Mouse (Mus musculus) heart, adult 2 months (tissue): ENCODE measurements at regions not wholly inside any gene's neighbourhood (a gene's known extent, or its start where the extent isn't known, plus 50 kb on each side); places are given as distances from the start of the nearest gene placed in this dataset.
A peak's percentile ranks its signal among the peaks of the same experiment; 100 is the strongest.

Experiments
- CTCF ChIP-seq: fragments of 200-600 bp; IDR thresholded peaks from 2 replicates; pipeline ENCODE4 v1.8.1; 2022; ENCODE audit warnings: antibody characterized with exemption, mild to moderate bottlenecking, moderate library complexity
- POLR2A ChIP-seq: fragments of 200-500 bp; IDR thresholded peaks from 2 replicates; pipeline ENCODE4 v1.6.1; 2011; ENCODE audit warnings: mild to moderate bottlenecking, low read depth, low read length, control low read depth; ENCODE audit not compliant: insufficient read depth

- TF ChIP-seq POLR2A (no peak), CTCF (peak; percentile 29)
Measured at GRCm38 (mm10) chr9:113156707-113157106, 551.4 kb downstream of the Pdcd6ip start.
